ENCODE assay signal across 14 mouse cellular contexts in the genomic region with DNA sequence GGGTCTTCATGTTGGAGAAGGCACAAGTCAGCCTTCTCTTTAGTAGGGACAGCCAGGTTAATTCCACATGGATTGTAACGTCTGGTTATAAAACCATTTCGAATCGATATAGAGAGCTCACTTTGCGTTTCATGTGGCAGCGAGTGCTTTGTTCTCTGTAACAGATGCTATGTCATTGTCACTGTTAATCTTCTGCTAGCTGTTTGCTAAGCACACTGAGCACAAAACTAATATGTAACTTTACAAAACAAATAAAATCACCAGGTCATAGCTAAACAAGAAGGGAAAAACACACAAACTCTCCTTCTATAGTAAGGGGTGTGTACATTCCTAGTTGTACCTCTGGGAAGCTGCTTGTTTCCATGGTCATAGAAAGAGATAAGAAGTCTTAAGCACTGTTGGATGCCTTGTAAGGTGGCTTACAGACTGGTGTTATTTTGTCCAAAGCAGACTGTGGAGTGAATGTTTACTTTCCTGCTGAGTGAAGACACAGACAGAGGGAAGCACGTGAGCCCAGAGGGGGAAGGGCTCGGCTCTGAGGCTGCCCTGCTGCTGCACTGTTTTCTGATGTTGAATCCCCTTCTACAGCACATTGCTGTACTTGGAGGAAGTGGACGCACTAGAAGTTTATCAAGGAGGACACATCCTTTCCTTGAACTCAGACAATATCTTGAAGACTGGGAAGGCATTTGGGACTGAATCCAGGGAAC.
A peak's percentile ranks its signal among the peaks of the same experiment; 100 is the strongest.
DNase-seq lines count a peak whose midpoint lies in the region; ATAC-seq lines count a peak whose summit lies in the region.
"Had no signal": no experiment of that assay in that cellular context is flagged by ENCODE, and none has a peak within 500 bp of the region (broad histone marks: within the 10 kb centered on the region; RNA-seq: fewer than 3 reads in every experiment).

No protein-coding gene starts in this region.

- no peaks in the 10 kb centered on the region for H3K4me1 ChIP-seq in liver, embryonic 15.5 days (replicated peaks)
- peaks cover 6% of the 10 kb centered on the region; the same call in 1 of the 2 replicates for H3K4me1 ChIP-seq in stomach, embryonic 16.5 days (ENCODE audit: control insufficient read depth, insufficient read depth, low read length)
- H3K4me1 ChIP-seq in forebrain, embryonic 12.5 days, result no peaks in the 10 kb centered on the region
- H3K4me1 ChIP-seq: midbrain, embryonic 12.5 days had no signal

- H3K4me2 ChIP-seq in liver, embryonic 15.5 days, result peak overlapping the region; percentile 13; the same call in 1 of the 2 replicates
- H3K4me2 ChIP-seq in stomach, embryonic 16.5 days (ENCODE audit: low read depth, low read length), result 0 out of 2 replicates have a peak overlapping the region, but pooled peaks have one; percentile 10
- no peak overlapping the region for H3K4me2 ChIP-seq in forebrain, embryonic 12.5 days
- H3K4me2 ChIP-seq: midbrain, embryonic 12.5 days had no signal

- no peaks in the 10 kb centered on the region for H3K36me3 ChIP-seq in liver, embryonic 15.5 days (replicated peaks)
- no peaks in the 10 kb centered on the region for H3K36me3 ChIP-seq in stomach, embryonic 16.5 days (ENCODE audit: control insufficient read depth, insufficient read depth, low read length)
- H3K36me3 ChIP-seq in forebrain, embryonic 12.5 days (replicated peaks), result no peaks in the 10 kb centered on the region
- H3K36me3 ChIP-seq: G1E; midbrain, embryonic 12.5 days had no signal

- H3K27ac ChIP-seq in liver, embryonic 15.5 days (replicated peaks), result no peak overlapping the region
- no peak overlapping the region for H3K27ac ChIP-seq in stomach, embryonic 16.5 days (ENCODE audit: low read length)
- no peak overlapping the region for H3K27ac ChIP-seq in forebrain, embryonic 12.5 days
- H3K27ac ChIP-seq: midbrain, embryonic 12.5 days had no signal

- no peak overlapping the region for H3K9ac ChIP-seq in liver, embryonic 15.5 days
- H3K9ac ChIP-seq in stomach, embryonic 16.5 days (ENCODE audit: low read length), result no peak overlapping the region
- no peak overlapping the region for H3K9ac ChIP-seq in forebrain, embryonic 12.5 days
- H3K9ac ChIP-seq: midbrain, embryonic 12.5 days had no signal

- WGBS in liver, embryonic 15.5 days (ENCODE audit: insufficient replicate concordance), result 41% methylated on average over 8 of the region's 8 CpGs
- WGBS in stomach, embryonic 16.5 days, result 28% methylated on average over 8 of the region's 8 CpGs
- 66% methylated on average over 8 of the region's 8 CpGs for WGBS in forebrain, embryonic 12.5 days

- peak; percentile 17 for DNase-seq in kidney, adult 9 months
- no peak for DNase-seq in kidney, adult 18-20 months
- peak; percentile 5 for DNase-seq in lung, postnatal 14 days
- DNase-seq in lung, postnatal 25 days (ENCODE audit: low spot score), result no peak
- DNase-seq in right cerebral cortex, postnatal 25 days, result no peak
- DNase-seq: cerebellum, adult 18-20 months; heart, adult 11 months; thymus, postnatal 25 days had no signal

- no peaks in the 10 kb centered on the region for H3K27me3 ChIP-seq in liver, embryonic 15.5 days
- no peaks in the 10 kb centered on the region for H3K27me3 ChIP-seq in stomach, embryonic 16.5 days (ENCODE audit: control insufficient read depth, insufficient read depth, low read length)
- H3K27me3 ChIP-seq in forebrain, embryonic 12.5 days, result no peaks in the 10 kb centered on the region
- H3K27me3 ChIP-seq: midbrain, embryonic 12.5 days had no signal

- no peak for ATAC-seq in liver, embryonic 15.5 days (ENCODE audit: insufficient read depth)
- 0 out of 2 replicates have a peak, but pooled peaks have one; percentile 33 for ATAC-seq in stomach, embryonic 16.5 days (ENCODE audit: insufficient read depth, low FRiP score)
- ATAC-seq in forebrain, embryonic 12.5 days (ENCODE audit: low FRiP score), result no peak

- no peak overlapping the region for H3K4me3 ChIP-seq in liver, embryonic 15.5 days (replicated peaks)
- H3K4me3 ChIP-seq in stomach, embryonic 16.5 days (replicated peaks; ENCODE audit: low read length), result no peak overlapping the region
- no peak overlapping the region for H3K4me3 ChIP-seq in forebrain, embryonic 12.5 days (replicated peaks)
- H3K4me3 ChIP-seq: erythroblast, embryonic 14.5 days; midbrain, embryonic 12.5 days had no signal

- no peaks in the 10 kb centered on the region for H3K9me3 ChIP-seq in liver, embryonic 15.5 days (replicated peaks)
- no peaks in the 10 kb centered on the region for H3K9me3 ChIP-seq in stomach, embryonic 16.5 days (replicated peaks; ENCODE audit: control insufficient read depth, low read length)
- no peaks in the 10 kb centered on the region for H3K9me3 ChIP-seq in forebrain, embryonic 12.5 days
- H3K9me3 ChIP-seq: midbrain, embryonic 12.5 days had no signal

Comparison
In these comparisons a context has a peak if more than half of its experiments do, and no peak if none do; other contexts are left out.
1. DNase-seq: peak in kidney, adult 9 months (single experiment) and lung, postnatal 14 days (single experiment); none in kidney, adult 18-20 months (single experiment), lung, postnatal 25 days (single experiment) and right cerebral cortex, postnatal 25 days (single experiment).